Mouse (Mus musculus) CH12.LX (cell line): ENCODE measurements around the gene Gm20388. TPM values are rescaled to one million over a fixed set of nuclear protein-coding genes. Genes with fewer than 3 reads are reported as not detected.
A peak's percentile ranks its signal among the peaks of the same experiment; 100 is the strongest.

Experiments
- DNase-seq: peaks from one replicate; pipeline ENCODE4 v3.0.0-alpha.2; 2013; ENCODE audit errors: extremely low read depth
- H3K27ac ChIP-seq: 2 replicates; pipeline ENCODE4 v1.5.1; 2012; ENCODE audit warnings: low read depth, mild to moderate bottlenecking, control low read depth, moderate library complexity; ENCODE audit not compliant: insufficient read depth
- H3K27me3 ChIP-seq: replicated peaks from 2 replicates; pipeline ENCODE3; 2012; ENCODE audit warnings: inconsistent platforms
- H3K36me3 ChIP-seq, 2 experiments: replicated peaks in 1 of 2; 2 replicates each; pipeline versions ENCODE3 to v1.6.1; 2012; ENCODE audit warnings: inconsistent platforms in 1 of 2, low read length in 1 of 2, mild to moderate bottlenecking in 1 of 2, mixed read lengths in 1 of 2, moderate library complexity in 1 of 2; ENCODE audit not compliant: control insufficient read depth in 1 of 2, insufficient read depth in 1 of 2
- H3K4me1 ChIP-seq, 2 experiments: 2 replicates each; pipeline ENCODE4 v1.6.1; 2012; ENCODE audit warnings: inconsistent platforms in 1 of 2, moderate library complexity in 1 of 2; ENCODE audit not compliant: insufficient read depth in 2 of 2, control insufficient read depth in 1 of 2
- H3K4me2 ChIP-seq: 2 replicates; pipeline ENCODE4 v1.6.1; 2012; ENCODE audit warnings: low read depth, mild to moderate bottlenecking, control low read depth; ENCODE audit not compliant: poor library complexity, insufficient read depth, severe bottlenecking
- H3K4me3 ChIP-seq, 3 experiments: fragments of 150-350 bp in 1 of 3; sonication (generic) in 1 of 3; replicated peaks in 1 of 3; 2 replicates each; pipeline versions ENCODE3 to v1.5.1; 2011 to 2012; ENCODE audit warnings: low read depth in 2 of 3, low read length in 2 of 3, mild to moderate bottlenecking in 2 of 3, moderate library complexity in 2 of 3, control low read depth in 1 of 3, improper control_type of control experiment in 1 of 3, inconsistent platforms in 1 of 3, mixed read lengths in 1 of 3; ENCODE audit not compliant: poor library complexity in 1 of 3
- H3K79me2 ChIP-seq: replicated peaks from 2 replicates; pipeline ENCODE4 v1.6.1; 2012; ENCODE audit warnings: mild to moderate bottlenecking, moderate library complexity; ENCODE audit not compliant: control insufficient read depth, poor library complexity, insufficient read depth, severe bottlenecking; ENCODE audit errors: extremely low read depth
- H3K9ac ChIP-seq: 2 replicates; pipeline ENCODE4 v1.6.1; 2012; ENCODE audit warnings: low read depth, mild to moderate bottlenecking, control low read depth, moderate library complexity; ENCODE audit not compliant: insufficient read depth
- H3K9me3 ChIP-seq: replicated peaks from 2 replicates; pipeline ENCODE3; 2012; ENCODE audit warnings: low read length, inconsistent platforms, mixed read lengths
- BHLHE40 ChIP-seq: IDR thresholded peaks from 2 replicates; pipeline ENCODE4 v1.6.1; 2011; ENCODE audit warnings: mild to moderate bottlenecking, low read depth, low read length, improper control_type of control experiment
- CHD2 ChIP-seq: IDR thresholded peaks from 2 replicates; pipeline ENCODE4 v1.6.1; 2011; ENCODE audit warnings: low read length, improper control_type of control experiment
- ELF1 ChIP-seq: IDR thresholded peaks from 2 replicates; pipeline ENCODE4 v1.6.1; 2014; ENCODE audit warnings: low read depth, mild to moderate bottlenecking, inconsistent platforms, low read length, improper control_type of control experiment
- EP300 ChIP-seq: IDR thresholded peaks from 2 replicates; pipeline ENCODE4 v1.6.1; 2011; ENCODE audit warnings: low read length, improper control_type of control experiment
- IRF4 ChIP-seq: IDR thresholded peaks from 2 replicates; pipeline ENCODE4 v1.6.1; 2014; ENCODE audit warnings: low read depth, mild to moderate bottlenecking, inconsistent platforms, low read length, improper control_type of control experiment
- JUND ChIP-seq: conservative IDR thresholded peaks from 2 replicates; pipeline ENCODE4 v1.6.1; 2011; ENCODE audit warnings: low read depth, low read length, improper control_type of control experiment
- MAFK ChIP-seq: IDR thresholded peaks from 2 replicates; pipeline ENCODE4 v1.6.1; 2011; ENCODE audit warnings: low read length, improper control_type of control experiment; ENCODE audit not compliant: insufficient replicate concordance
- MXI1 ChIP-seq: IDR thresholded peaks from 2 replicates; pipeline ENCODE4 v1.6.1; 2011; ENCODE audit warnings: mild to moderate bottlenecking, low read depth, low read length, improper control_type of control experiment
- NELFE ChIP-seq: IDR thresholded peaks from 2 replicates; pipeline ENCODE4 v1.6.1; 2011; ENCODE audit warnings: low read depth, low read length, improper control_type of control experiment
- SIN3A ChIP-seq: IDR thresholded peaks from 2 replicates; pipeline ENCODE4 v1.6.1; 2012; ENCODE audit warnings: low read length, improper control_type of control experiment, inconsistent platforms
- TBP ChIP-seq: conservative IDR thresholded peaks from 2 replicates; pipeline ENCODE4 v1.6.1; 2011; ENCODE audit warnings: low read depth, low read length, improper control_type of control experiment
- USF2 ChIP-seq: conservative IDR thresholded peaks from 2 replicates; pipeline ENCODE4 v1.6.1; 2011; ENCODE audit warnings: low read depth, low read length, improper control_type of control experiment
- ZNF384 ChIP-seq: IDR thresholded peaks from 2 replicates; pipeline ENCODE4 v1.6.1; 2012; ENCODE audit warnings: low read depth, low read length, improper control_type of control experiment, inconsistent platforms
- dilution Hi-C: fragments of 300-500 bp; cut with MboI; formaldehyde crosslinking; loops from 2 replicates; pipeline ENCODE4 v1.14.3; 2020; ENCODE audit warnings: low sequenced_read_pairs; ENCODE audit not compliant: extremely low pct_unique_long_range_greater_than_20kb, extremely low pct_ligation_motif_present
- in situ Hi-C: fragments of 300-500 bp; cut with MboI; formaldehyde crosslinking; loops from 3 replicates; pipeline ENCODE4 v1.14.3; 2019; ENCODE audit warnings: low sequenced_read_pairs, low pct_ligation_motif_present, low pct_unique_long_range_greater_than_20kb, mixed read lengths
- polyA plus RNA-seq: library from polyadenylated mRNA; unstranded; fragments of >175 nt; gene quantifications from 2 replicates; pipeline ENCODE4 v1.2.1, GENCODE M21; 2012; ENCODE audit warnings: low read depth; ENCODE audit not compliant: insufficient read length
- total RNA-seq, 2 experiments: library from RNA; depleted of rRNA; stranded (reverse); fragments of 300-350 nt in 1 of 2; fragments of >200 nt in 1 of 2; gene quantifications; 2 replicates each; pipeline ENCODE4 v1.2.3; 2012 to 2014

Gm20388 gene
- total and polyA plus RNA-seq, 3 experiments, result 14.8 to 26.3 (median 22.2) TPM

- no peak for TF ChIP-seq ELF1
- TF ChIP-seq BHLHE40, result no peak
- TF ChIP-seq TBP, result peak; percentile 55; the same call in 1 of the 2 replicates
- peak; percentile 75 for TF ChIP-seq NELFE
- peak; percentile 70; the same call in 1 of the 2 replicates for TF ChIP-seq IRF4
- TF ChIP-seq JUND, result peak; percentile 34; the same call in 1 of the 2 replicates
- no peak for TF ChIP-seq EP300
- peak; percentile 71; the same call in 1 of the 2 replicates for TF ChIP-seq CHD2
- TF ChIP-seq, all 38 proteins: peak for 24
These were observed 3532.4 kb downstream of the Gm20388 start (continued) for GRCm38 (mm10) chr8:123442871-123443575.

GRCm38 (mm10) chr8:123443576-123443921 is 3532.9 kb downstream of the Gm20388 start:
- Histone ChIP-seq H3K27me3 (no peaks in the 10 kb centered on the region), H3K9ac (peak overlapping the region; percentile 79), H3K36me3 (peaks cover 0 to 22% of the 10 kb centered on the region in 2 experiments), H3K4me2 (peak overlapping the region; percentile 67), H3K9me3 (peaks cover 7% of the 10 kb centered on the region), H3K27ac (no peak overlapping the region), H3K4me1 (peaks cover 10 to 13% of the 10 kb centered on the region in 2 experiments), H3K79me2 (no peaks in the 10 kb centered on the region), H3K4me3 (peak overlapping the region; percentile 57 to 83 (median 59))
- dilution Hi-C loops (no loop called here), in situ Hi-C loops (no loop called here)
- 0 out of 2 replicates have a peak, but pooled peaks have one; percentile 2 for TF ChIP-seq MXI1
- peak; percentile 40; the same call in 1 of the 2 replicates for TF ChIP-seq SIN3A
- TF ChIP-seq ZNF384, result peak; percentile 88
- TF ChIP-seq MAFK, result no peak
- no peak for TF ChIP-seq CHD2
- peak; percentile 10 for DNase-seq

GRCm38 (mm10) chr8:123444131-123444530 is 3533.5 kb downstream of the Gm20388 start:
- H3K36me3 ChIP-seq, result peaks cover 0 to 24% of the 10 kb centered on the region in 2 experiments
- TF ChIP-seq USF2 (no peak), EP300 (no peak)
- TF ChIP-seq, all 38 proteins: peak for 0
- peak overlapping the region; percentile 79 for H3K9ac ChIP-seq
- no peak for DNase-seq
- peak overlapping the region; percentile 67 for H3K4me2 ChIP-seq
- dilution Hi-C loops, result no loop called here
- peaks cover 10 to 13% of the 10 kb centered on the region in 2 experiments for H3K4me1 ChIP-seq
- H3K27ac ChIP-seq, result no peak overlapping the region
- peaks cover 7% of the 10 kb centered on the region for H3K9me3 ChIP-seq
- H3K27me3 ChIP-seq, result no peaks in the 10 kb centered on the region
- peak overlapping the region in 2 of 3 experiments; percentile 57 to 83 for H3K4me3 ChIP-seq
- in situ Hi-C loops, result no loop called here
- no peaks in the 10 kb centered on the region for H3K79me2 ChIP-seq
